Mouse (Mus musculus) spleen, postnatal 4 days (tissue): ENCODE measurements at regions not wholly inside any gene's neighbourhood (a gene's known extent, or its start where the extent isn't known, plus 50 kb on each side); places are given as distances from the start of the nearest gene placed in this dataset.

Experiments
- DNase-seq, 2 experiments: peaks; one replicate each; pipeline ENCODE4 v3.0.0; 2022; ENCODE audit warnings: low spot score in 2 of 2

DNA sequence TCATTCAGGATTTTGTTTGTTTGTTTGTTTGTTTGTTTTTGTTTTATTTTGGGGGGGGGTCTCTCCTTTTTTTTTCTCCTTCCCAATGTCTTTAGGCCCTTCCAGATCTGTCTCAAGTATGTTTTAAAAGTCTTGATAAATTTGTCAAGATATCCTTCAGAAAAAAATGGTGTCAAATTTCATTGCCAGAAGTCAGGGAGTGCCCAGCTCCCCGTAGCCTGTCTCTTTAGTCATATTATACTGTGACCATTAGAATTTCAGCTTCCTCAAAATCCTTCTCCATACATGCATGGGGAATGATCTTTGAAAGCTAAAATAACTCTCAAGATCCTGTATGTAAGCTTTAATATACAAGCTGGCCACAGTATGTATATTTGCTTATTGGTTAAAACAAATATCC, 134.3 kb upstream of the Lpp start:
- DNase-seq = no peak

GRCm38 (mm10) chr16:24255037-24255436, 138.3 kb upstream of the Lpp start:
- no peak for DNase-seq

GRCm38 (mm10) chr16:24254590-24254989, 138.7 kb upstream of the Lpp start:
- no peak for DNase-seq

GRCm38 (mm10) chr16:24254143-24254542, 139.2 kb upstream of the Lpp start:
- no peak for DNase-seq

GRCm38 (mm10) chr16:24247291-24247690, 146.0 kb upstream of the Lpp start:
- no peak for DNase-seq

DNA sequence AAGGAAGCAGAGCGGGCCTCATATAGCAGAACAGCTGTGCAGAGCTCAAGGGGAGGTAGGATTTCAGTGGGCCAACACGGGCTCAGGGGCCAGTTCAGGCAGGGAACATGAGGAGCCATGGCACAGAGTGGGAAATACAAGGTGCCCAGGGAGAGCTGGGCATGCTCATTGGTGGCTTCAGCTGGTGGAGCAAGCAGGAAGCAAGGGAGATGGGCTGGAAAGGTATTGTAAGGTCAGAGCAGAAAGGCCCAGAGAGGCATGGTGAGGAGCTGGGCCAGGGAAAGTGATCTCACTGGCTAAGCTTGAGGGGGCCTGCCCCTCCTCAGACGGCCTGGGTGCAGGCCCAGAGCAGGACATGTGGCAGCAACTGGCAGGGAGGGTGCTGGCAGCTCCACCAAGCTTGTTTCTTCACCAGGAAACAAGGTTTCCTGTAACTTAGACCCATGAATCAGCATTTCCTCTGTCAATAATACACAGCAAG, 155.2 kb upstream of the Lpp start:
- DNase-seq = no peak

DNA sequence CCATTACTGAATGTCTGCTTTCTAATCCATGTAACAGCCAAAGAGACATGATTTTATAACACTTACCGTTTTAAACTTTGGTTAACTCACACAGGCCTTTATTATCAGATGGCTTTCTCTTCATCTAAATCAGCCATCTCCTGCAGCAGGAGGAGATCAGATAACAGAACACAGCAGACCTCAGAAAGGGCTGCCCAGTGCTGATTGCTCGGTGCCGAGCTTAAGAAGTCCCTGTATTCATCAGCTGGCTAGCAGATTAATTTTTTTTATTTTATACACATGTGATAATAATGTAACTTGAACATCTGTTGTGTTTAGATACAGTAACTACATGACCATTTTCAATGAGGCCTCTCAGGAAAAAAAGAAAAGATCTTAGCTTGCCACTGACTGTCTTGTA, 155.9 kb upstream of the Lpp start:
- DNase-seq = no peak

DNA sequence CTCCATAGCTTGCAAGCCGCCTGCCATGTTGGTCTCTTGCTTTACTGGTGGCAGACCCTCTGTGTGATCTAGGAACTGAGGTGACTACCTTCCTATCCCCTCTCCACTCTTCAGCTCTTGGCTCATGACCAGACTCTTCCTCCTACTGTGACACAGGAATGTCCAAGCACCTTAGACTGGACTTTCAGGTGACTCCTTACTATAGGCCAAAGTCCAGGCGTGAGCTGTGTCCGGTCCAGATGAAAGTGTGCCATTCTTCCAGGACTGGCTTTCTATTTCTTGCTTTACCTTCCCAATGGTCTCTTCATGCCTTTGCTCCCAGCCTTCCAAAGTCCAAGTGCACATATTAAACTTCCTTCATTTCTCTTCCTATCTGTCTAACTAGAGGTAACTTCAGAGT, 156.3 kb upstream of the Lpp start:
- DNase-seq = no peak

DNA sequence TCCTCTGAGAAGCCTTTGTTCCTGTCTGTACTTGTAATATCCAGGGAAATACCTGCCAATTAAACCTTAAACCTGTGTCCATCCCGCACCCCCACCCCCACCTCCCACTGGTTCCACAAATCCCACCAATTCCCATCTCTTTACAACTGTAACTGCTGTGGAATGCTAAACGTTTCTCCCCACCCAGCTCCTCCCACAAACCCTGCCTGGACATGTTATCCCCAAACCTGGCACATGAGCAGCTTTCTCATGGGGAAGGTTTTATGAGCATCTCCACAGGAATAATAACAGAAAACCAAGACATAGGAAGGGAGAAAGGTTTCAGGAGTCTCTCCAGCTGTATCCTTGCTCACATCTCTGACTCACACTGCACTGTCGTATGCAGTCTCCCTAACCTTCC, 156.8 kb upstream of the Lpp start:
- no peak for DNase-seq

- no peak for DNase-seq
Observed at GRCm38 (mm10) chr16:24234795-24235194, 158.5 kb upstream of the Lpp start.

GRCm38 (mm10) chr16:24232001-24232530, 161.2 kb upstream of the Lpp start:
- DNase-seq = no peak

DNA sequence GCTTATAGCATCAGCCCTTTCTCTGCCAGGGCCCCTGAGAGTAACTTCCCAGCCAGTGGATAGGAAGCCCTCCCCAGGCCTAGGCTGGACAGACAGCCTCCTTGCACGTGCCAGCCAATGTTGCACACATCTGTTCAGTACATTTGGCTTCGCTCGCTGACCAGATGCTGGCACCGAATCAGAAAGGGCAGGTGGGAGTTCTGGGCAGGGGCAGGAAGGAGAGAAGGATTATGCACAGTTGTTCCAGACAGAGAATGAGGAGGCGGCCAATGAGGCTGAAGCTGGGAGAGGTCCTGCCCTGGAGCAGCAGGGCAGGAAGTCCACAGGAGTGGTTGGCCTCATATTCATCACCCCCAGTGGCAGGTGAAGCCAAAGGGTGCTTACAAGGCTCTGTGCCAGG, 161.8 kb upstream of the Lpp start:
- DNase-seq = no peak

GRCm38 (mm10) chr16:24229002-24229607, 164.2 kb upstream of the Lpp start:
- DNase-seq = no peak

- DNase-seq = no peak
Observed at GRCm38 (mm10) chr16:24225897-24226296, 167.4 kb upstream of the Lpp start.

DNA sequence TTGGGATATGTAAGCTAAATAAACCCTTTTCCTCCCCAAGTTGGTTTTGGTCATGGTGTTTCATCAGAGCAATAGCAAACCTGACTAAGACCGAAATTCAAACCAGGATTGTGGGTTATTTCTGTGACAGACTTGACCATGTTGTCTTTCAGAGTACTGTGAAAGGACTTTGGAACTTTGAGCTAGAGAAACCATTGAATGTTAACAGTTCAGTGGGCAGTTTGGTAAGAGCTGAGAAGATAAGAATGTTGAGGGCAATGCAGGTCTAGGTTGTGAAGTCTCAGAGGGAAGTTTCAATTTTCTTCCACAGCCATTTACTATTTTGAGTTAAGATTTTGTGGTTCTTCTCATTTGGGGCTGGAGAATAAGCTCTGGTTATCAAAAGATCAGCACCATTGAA, 168.2 kb upstream of the Lpp start:
- no peak for DNase-seq

DNA sequence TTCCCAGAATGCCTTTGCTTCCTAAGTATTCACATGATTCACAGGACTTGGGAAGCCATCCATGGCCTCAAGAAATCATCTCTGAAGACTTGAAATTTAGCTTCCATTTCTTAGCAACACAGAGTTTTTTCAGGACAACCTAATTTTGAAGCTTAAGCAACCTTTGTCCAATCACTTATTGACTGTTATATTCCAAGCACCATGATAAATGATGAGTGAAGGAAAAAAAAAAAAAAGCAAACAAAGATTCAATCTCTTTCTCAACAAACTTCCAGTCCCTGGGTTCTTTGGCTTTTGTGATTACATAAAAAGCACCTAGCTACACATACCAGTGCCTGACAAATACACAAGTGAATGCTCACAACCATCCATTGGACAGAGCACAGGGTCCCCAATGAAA, 169.4 kb upstream of the Lpp start:
- no peak for DNase-seq

DNA sequence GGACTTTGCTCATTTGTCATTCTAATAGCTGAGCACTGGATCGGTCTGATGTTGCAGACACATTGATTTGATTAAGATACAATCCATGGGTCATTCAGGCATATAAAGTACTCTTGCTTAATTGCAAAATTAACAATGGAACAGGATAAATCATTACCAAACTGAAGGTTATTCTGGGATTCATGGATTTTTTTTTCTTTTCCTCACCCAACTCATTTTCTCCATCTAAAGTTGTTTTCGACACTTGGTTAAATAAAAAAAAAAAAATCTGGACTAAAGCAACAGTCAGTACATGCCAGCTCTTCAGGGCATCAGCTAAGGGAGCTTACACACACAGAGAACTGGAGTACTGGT, 169.8 kb upstream of the Lpp start:
- DNase-seq = no peak

DNA sequence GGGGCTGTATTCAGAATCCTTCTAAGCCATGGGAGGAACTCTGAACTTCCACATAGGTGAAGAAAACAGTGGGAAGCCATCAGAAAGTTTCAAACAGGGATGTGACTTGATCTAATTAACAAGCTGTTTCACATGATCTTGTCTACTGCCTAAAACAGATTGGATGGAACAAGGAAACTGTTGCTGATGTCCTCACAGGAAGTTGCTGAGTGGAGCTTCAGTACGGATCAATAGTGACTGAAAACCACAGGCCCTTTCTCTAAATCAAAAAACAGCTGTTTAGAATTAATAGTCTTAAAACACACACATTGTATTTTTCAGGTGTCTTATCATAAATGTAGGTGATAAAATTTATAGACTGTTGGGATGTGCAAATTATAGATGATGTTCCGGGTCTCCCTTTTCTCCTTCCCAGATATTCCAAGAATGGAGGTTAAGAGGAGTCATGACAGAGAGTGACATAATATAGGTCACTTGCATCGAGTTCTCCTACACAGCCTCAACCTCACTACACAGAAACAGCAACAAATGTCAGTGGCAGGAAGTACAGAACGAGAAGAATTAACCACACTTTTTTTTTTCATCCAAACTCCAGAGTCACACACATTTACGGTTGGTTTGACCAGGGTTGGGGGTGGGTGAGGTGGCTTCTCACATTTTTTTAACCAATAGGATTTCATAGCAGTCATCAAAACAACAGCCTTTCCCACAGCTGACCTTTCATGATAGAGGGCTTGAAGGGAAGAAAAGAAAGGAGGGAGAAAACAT, 170.4 kb upstream of the Lpp start:
- no peak for DNase-seq

- DNase-seq = no peak
Observed at GRCm38 (mm10) chr16:24221992-24222391, 171.3 kb upstream of the Lpp start.

DNA sequence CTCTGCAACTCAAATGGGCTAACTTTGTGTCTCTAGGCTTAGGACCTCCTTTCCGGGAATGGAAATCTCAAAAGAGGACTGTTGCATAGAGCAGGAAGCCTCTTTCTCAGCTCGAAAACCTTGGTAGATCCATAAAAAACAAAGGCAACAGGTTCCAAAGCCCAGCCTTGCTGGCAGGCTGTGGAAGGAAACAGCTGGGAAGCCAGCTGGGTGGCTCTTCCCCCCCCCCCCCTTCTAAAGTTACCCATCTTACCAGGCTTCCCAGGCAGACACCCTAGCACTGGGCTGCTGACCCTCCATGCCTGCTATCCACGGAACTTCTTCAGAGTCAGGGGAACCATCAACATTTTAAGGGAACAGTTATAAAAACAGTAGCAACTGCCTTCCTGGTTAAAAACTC, 172.7 kb upstream of the Lpp start:
- no peak for DNase-seq

DNA sequence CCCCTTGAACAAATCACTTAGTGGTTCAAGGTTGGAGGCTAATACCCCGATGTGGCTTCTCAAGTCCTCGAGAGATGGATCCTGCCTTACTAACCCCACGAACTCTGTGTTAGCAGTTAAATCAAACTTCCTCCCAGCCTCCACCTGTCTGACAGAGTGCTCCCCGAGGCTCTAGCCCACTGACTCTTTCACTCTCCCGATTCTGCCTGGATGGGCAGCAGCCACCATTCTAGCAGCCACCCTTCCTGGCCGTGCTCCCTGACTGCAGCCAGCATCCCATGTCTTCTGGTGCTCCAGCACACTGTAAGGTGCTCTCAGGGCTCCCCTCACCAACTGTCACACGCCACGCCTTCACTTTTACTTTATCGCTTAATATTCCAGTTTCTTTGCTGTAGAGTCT, 173.6 kb upstream of the Lpp start:
- DNase-seq = no peak

GRCm38 (mm10) chr16:24218850-24219185, 174.5 kb upstream of the Lpp start:
- no peak for DNase-seq

- DNase-seq = no peak
Observed at GRCm38 (mm10) chr16:24218162-24218849, 175.0 kb upstream of the Lpp start.
